Mouse (Mus musculus): Measurements from ENCODE around the gene Tmem44.

- TF ChIP-seq GATA1 (IDR thresholded peaks at IDR 0.05; ENCODE audit: borderline replicate concordance, low read length), result no peak
- TF ChIP-seq FLI1 (IDR thresholded peaks at IDR 0.05; ENCODE audit: low read length), result no peak
These were observed 73.6 kb downstream of the Tmem44 start for GRCm38 (mm10) chr16:30477006-30477405.

All from megakaryocyte, embryonic 14.5 days (primary cell).